12 mouse cellular contexts compared by ENCODE assay signal in the genomic region with DNA sequence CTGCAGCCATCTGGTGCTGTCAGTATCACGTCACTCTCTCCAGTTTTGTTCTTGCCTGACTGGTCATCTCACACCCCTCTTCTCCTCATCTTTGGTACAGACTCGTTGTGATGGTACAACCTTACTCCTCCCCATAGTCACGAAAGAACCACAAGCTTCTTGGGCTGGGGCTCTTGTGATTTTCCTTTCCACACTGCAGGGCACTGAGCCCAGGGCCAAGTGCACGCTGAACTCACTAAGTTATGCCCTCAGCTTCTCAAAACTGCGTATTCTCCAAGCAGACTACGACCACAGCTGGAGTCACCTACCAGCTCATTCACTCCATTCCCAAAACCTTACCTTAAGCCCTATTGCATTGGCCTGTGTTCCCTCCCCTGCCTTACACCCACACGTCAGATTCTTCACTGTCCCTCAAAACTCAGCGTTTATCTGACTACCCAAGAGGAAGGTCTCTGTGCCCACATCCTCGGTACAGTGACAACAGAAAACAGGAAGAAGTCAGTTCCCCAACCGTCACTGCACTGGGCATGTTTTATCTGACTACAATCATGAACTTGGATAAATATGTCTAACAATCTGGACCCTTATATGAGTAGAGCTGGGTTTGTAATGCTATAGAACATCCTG.
A peak's percentile ranks its signal among the peaks of the same experiment; 100 is the strongest.
DNase-seq lines count a peak whose midpoint lies in the region; ATAC-seq and TF ChIP-seq lines count a peak whose summit lies in the region.
"Had no signal": no experiment of that assay in that cellular context is flagged by ENCODE, and none has a peak within 500 bp of the region (broad histone marks: within the 10 kb centered on the region; RNA-seq: fewer than 3 reads in every experiment).

No protein-coding gene starts in this region.

- WGBS in bone marrow, adult 2 months, result 6% methylated on average over 10 of the region's 10 CpGs
- 87% methylated on average over 10 of the region's 10 CpGs for WGBS in hindbrain, embryonic 14.5 days

- no peaks in the 10 kb centered on the region for H3K27me3 ChIP-seq in splenic B cell, adult 2 months (ENCODE audit: control insufficient read depth, insufficient read depth, low read length, poor library complexity, severe bottlenecking)
- no peaks in the 10 kb centered on the region for H3K27me3 ChIP-seq in hindbrain, embryonic 14.5 days (ENCODE audit: control insufficient read depth, insufficient read depth, low read length)
- H3K27me3 ChIP-seq: hindbrain, embryonic 13.5 days; midbrain, embryonic 12.5 days had no signal

- H3K9me3 ChIP-seq in hindbrain, embryonic 14.5 days (ENCODE audit: control insufficient read depth, low read length), result no peaks in the 10 kb centered on the region
- H3K9me3 ChIP-seq: hindbrain, embryonic 13.5 days; midbrain, embryonic 12.5 days had no signal

- no peak overlapping the region for H3K9ac ChIP-seq in hindbrain, embryonic 14.5 days
- H3K9ac ChIP-seq: forebrain, postnatal 0 days; hindbrain, embryonic 13.5 days; midbrain, embryonic 12.5 days had no signal

- H3K4me1 ChIP-seq in bone marrow, adult 2 months (ENCODE audit: control insufficient read depth, insufficient read depth, low read length), result no peaks in the 10 kb centered on the region; the same call in 1 of the 2 replicates
- no peaks in the 10 kb centered on the region for H3K4me1 ChIP-seq in hindbrain, embryonic 14.5 days (replicated peaks; ENCODE audit: control insufficient read depth, insufficient read depth, low read length)

- ATAC-seq in hindbrain, embryonic 14.5 days (ENCODE audit: low FRiP score), result no peak
- ATAC-seq: forebrain, postnatal 0 days had no signal

- no peak for TF ChIP-seq CTCF in bone marrow, adult 2 months (IDR thresholded peaks at IDR 0.05; ENCODE audit: control insufficient read depth, insufficient read depth, low read length)

- TF ChIP-seq POLR2A in bone marrow, adult 2 months (IDR thresholded peaks at IDR 0.05; ENCODE audit: borderline replicate concordance, control insufficient read depth, low read depth, low read length), result no peak

- H3K27ac ChIP-seq in bone marrow, adult 2 months (ENCODE audit: control insufficient read depth, insufficient read depth, low read depth, low read length, poor library complexity), result peak overlapping the region; percentile 94
- no peak overlapping the region for H3K27ac ChIP-seq in hindbrain, embryonic 14.5 days
- H3K27ac ChIP-seq: hindbrain, embryonic 13.5 days; midbrain, embryonic 12.5 days had no signal

- DNase-seq in heart, adult 18-20 months, result peak; percentile 25 to 49
- no peak for DNase-seq in heart, postnatal 25 days (ENCODE audit: low spot score)
- DNase-seq in lung, postnatal 36 days, result peak; percentile 70
- DNase-seq in splenic B cell, adult 2 months (ENCODE audit: low read depth, low spot score), result peak; percentile 85
- no peak for DNase-seq in hindbrain, embryonic 14.5 days (ENCODE audit: low spot score)
- no peak for DNase-seq in adrenal gland, postnatal 4 days (ENCODE audit: low spot score in 2 of 2)
- DNase-seq in adrenal gland, postnatal 14 days, result no peak
- DNase-seq: adrenal gland, adult 2 months; forebrain, postnatal 0 days had no signal

- peak overlapping the region; percentile 19 for H3K4me3 ChIP-seq in bone marrow, adult 2 months (replicated peaks; ENCODE audit: control insufficient read depth, low read depth, low read length)
- no peak overlapping the region for H3K4me3 ChIP-seq in hindbrain, embryonic 14.5 days (replicated peaks; ENCODE audit: low read length)
- H3K4me3 ChIP-seq: hindbrain, embryonic 13.5 days; midbrain, embryonic 12.5 days had no signal

- no peaks in the 10 kb centered on the region for H3K36me3 ChIP-seq in splenic B cell, adult 2 months (ENCODE audit: control insufficient read depth, insufficient read depth, low read length, poor library complexity, severe bottlenecking)
- H3K36me3 ChIP-seq in hindbrain, embryonic 14.5 days (replicated peaks; ENCODE audit: control insufficient read depth, insufficient read depth), result no peaks in the 10 kb centered on the region
- H3K36me3 ChIP-seq: hindbrain, embryonic 13.5 days; midbrain, embryonic 12.5 days had no signal

- no peak overlapping the region for H3K4me2 ChIP-seq in hindbrain, embryonic 14.5 days (replicated peaks)
- H3K4me2 ChIP-seq: hindbrain, embryonic 13.5 days; midbrain, embryonic 12.5 days had no signal

- intact Hi-C loops in heart, postnatal 25 days (cut with DNase I), result no loop called here

Comparison
In these comparisons a context has a peak if more than half of its experiments do, and no peak if none do; other contexts are left out.
1. DNase-seq: peak in heart, adult 18-20 months (2 of 2), lung, postnatal 36 days (single experiment) and splenic B cell, adult 2 months (single experiment); none in heart, postnatal 25 days (single experiment), hindbrain, embryonic 14.5 days (single experiment), adrenal gland, postnatal 4 days (0 of 2) and adrenal gland, postnatal 14 days (single experiment).